Mouse (Mus musculus): ENCODE measurements around the gene Gpr101. TPM values are rescaled to one million over a fixed set of nuclear protein-coding genes. Genes with fewer than 3 reads are reported as not detected.
A peak's percentile ranks its signal among the peaks of the same experiment; 100 is the strongest.

Gene Gpr101
- not detected in 2 replicates for polyA plus RNA-seq (2014; fragmentation: Nextera tagmentation; extraction: Ambion mirVana)

DNA sequence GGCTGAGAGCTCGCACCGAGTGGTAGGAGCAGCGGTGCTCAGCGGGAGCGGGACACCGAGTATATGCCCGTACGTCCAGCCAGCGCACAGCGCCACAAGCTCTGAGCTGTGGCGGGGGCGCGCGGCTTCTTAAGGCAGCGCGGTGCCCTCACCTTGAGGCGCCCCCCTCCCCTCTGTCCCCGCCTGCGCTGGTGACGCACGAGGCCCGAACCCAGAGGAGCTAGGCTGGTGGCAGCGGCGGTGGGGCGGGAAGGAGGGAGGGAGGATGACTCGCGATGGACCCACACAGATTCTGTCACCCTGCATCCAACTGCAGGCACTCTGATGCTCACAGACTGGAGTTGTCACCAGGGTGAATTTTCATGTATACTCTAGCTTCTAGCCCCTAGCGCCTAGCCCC lies at the start of gene Gpr101:
Gpr101 (minus strand) TSS at position 124 of the 400 bp plus-strand sequence.
- H3K9ac ChIP-seq (ENCODE audit: low read length): no peak within 1 kb of the TSS
- peak within 1 kb of the TSS; percentile 10 for H3K4me3 ChIP-seq (ENCODE audit: low read depth, low read length)
- peak within 1 kb of the TSS; percentile 53 for H3K4me2 ChIP-seq (ENCODE audit: low read depth, severe bottlenecking)
- no peaks in the 10 kb centered on the region for H3K4me1 ChIP-seq (ENCODE audit: control insufficient read depth, insufficient read depth, low read length)
- peak; percentile 27 for DNase-seq (ENCODE audit: low spot score)
- no peaks in the 10 kb centered on the region for H3K9me3 ChIP-seq (ENCODE audit: control insufficient read depth, low read length)
- H3K36me3 ChIP-seq (ENCODE audit: control insufficient read depth, insufficient read depth, low read length): no peaks in the 10 kb centered on the region
- ATAC-seq (ENCODE audit: insufficient number of reproducible peaks, low FRiP score, low TSS enrichment, low read depth): no peak
- 10% methylated on average over 17 of the region's 28 CpGs for WGBS
- no peak within 1 kb of the TSS for H3K27ac ChIP-seq (replicated peaks; ENCODE audit: low read depth, low read length)
- H3K27me3 ChIP-seq (ENCODE audit: control insufficient read depth, insufficient read depth, low read length): peaks cover 13% of the 10 kb centered on the region

DNA sequence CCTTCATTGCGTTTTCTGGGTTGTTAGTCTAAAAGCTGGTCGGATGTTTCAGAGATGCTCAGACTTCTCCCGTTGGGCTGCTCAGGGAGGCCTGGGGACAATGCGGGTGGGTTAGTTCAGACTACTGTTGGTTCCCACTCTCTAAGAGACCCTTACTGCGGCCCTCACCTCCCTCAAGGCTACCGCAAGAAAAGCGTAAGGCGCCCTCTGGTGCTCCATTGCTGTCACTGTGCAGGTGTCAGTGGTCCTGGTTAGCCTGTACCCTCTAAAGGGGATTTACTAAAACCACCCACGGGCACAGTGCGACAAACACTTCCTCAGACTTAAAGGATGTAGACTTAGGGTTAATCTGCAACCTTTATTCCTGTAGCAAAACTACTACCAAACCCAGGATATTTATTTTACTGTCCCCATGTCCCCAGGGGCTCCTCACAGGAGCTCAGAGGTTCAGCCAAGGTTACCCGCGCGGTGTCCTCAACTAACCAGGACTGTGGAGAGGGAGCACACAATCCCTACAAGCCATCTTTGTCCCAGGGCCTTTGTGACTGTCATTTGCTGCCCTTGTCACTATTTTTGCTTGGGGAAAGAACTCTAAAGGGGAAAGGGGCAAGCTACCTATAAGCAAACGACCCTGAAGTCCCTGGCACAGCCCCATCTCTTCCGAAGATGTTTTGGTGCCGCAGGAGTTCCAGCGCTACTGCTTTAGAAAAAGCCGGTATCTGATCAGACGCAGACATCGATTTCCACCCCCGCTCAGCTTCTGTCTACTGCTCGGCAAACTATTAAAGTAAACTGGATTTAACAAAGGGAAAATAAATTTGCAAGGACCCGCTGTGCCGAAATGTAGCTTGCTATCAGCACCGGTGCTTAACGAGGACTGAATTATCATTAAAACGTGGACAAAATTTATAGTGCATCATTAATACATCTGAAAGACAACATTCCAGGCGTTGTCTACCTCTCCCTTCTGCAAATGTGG lies 17.8 kb upstream of the Gpr101 start:
- ATAC-seq (ENCODE audit: insufficient number of reproducible peaks, low FRiP score, low TSS enrichment, low read depth): no peak
- Histone ChIP-seq H3K9ac (ENCODE audit: low read length) (no peak overlapping the region), H3K27ac (replicated peaks; ENCODE audit: low read depth, low read length) (no peak overlapping the region), H3K36me3 (ENCODE audit: control insufficient read depth, insufficient read depth, low read length) (no peaks in the 10 kb centered on the region), H3K9me3 (ENCODE audit: control insufficient read depth, low read length) (no peaks in the 10 kb centered on the region), H3K4me1 (ENCODE audit: control insufficient read depth, insufficient read depth, low read length) (no peaks in the 10 kb centered on the region), H3K4me3 (ENCODE audit: low read depth, low read length) (no peak overlapping the region), H3K27me3 (ENCODE audit: control insufficient read depth, insufficient read depth, low read length) (no peaks in the 10 kb centered on the region), H3K4me2 (ENCODE audit: low read depth, severe bottlenecking) (no peak overlapping the region)
- peak; percentile 54 for DNase-seq (ENCODE audit: low spot score)
- 39% methylated on average over 28 of the region's 28 CpGs for whole genome bisulfite sequencing

DNA sequence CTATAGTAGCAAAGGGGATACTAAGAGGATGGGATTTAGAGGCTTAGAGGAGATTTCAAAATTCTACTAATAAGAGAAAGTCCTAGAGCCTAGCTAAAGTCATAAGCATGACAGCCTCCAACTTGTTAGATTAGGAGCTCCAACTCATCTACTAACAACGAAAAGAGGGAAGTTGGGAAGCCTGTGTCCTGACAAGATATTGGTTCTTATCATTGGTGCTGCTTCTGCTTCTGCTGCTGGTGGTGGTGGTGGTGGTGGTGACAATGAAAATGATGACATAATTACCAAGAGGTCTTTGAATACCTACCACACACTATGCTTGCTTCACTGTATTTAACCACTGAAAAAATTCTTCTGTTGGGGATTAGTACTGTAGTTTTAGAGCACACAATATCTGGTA lies 2.7 kb upstream of the Gpr101 start:
- ATAC-seq (ENCODE audit: insufficient number of reproducible peaks, low FRiP score, low TSS enrichment, low read depth): no peak
- Histone ChIP-seq H3K27me3 (ENCODE audit: control insufficient read depth, insufficient read depth, low read length) (peaks cover 13% of the 10 kb centered on the region), H3K4me3 (ENCODE audit: low read depth, low read length) (no peak overlapping the region), H3K9me3 (ENCODE audit: control insufficient read depth, low read length) (no peaks in the 10 kb centered on the region), H3K36me3 (ENCODE audit: control insufficient read depth, insufficient read depth, low read length) (no peaks in the 10 kb centered on the region), H3K9ac (ENCODE audit: low read length) (no peak overlapping the region), H3K4me2 (ENCODE audit: low read depth, severe bottlenecking) (no peak overlapping the region), H3K4me1 (ENCODE audit: control insufficient read depth, insufficient read depth, low read length) (no peaks in the 10 kb centered on the region), H3K27ac (replicated peaks; ENCODE audit: low read depth, low read length) (no peak overlapping the region)
- WGBS: 83% methylated on average over 1 of the region's 1 CpGs
- DNase-seq (ENCODE audit: low spot score): no peak

Other genes starting within 250 kb of the Gpr101 start
- gene Arhgef6, start 165.0 kb downstream of the Gpr101 start, polyA plus RNA-seq (2014; fragmentation: Nextera tagmentation; extraction: Ambion mirVana): 1.7 and 2.9 TPM in 2 replicates
- 204 and 209 TPM in 2 replicates for gene Rbmx, start 110.7 kb downstream of the Gpr101 start, polyA plus RNA-seq (2014; fragmentation: Nextera tagmentation; extraction: Ambion mirVana)
- not detected in 2 replicates for gene Gm364, start 94.6 kb downstream of the Gpr101 start, polyA plus RNA-seq (2014; fragmentation: Nextera tagmentation; extraction: Ambion mirVana)

Measured in limb, embryonic 11.5 days (tissue).